Mouse (Mus musculus) neural tube, embryonic 13.5 days (tissue): ENCODE measurements around the gene Mst1. TPM values are rescaled to one million over a fixed set of nuclear protein-coding genes. Genes with fewer than 3 reads are reported as not detected.

Source experiments
- ATAC-seq: fragments of 200-750 bp; cut with Nextera tagmentation; 2 replicates; pipeline ENCODE4 v1.8.0; 2017; ENCODE audit warnings: low read depth, mild to moderate bottlenecking, moderate TSS enrichment, moderate library complexity
- H3K27ac ChIP-seq: fragments of 300-500 bp; sonication (generic); replicated peaks from 2 replicates; pipeline ENCODE4 v1.5.1; 2015; ENCODE audit warnings: moderate library complexity, mild to moderate bottlenecking, inconsistent platforms
- H3K27me3 ChIP-seq: fragments of 300-500 bp; sonication (generic); 2 replicates; pipeline ENCODE4 v1.6.1; 2015; ENCODE audit warnings: mild to moderate bottlenecking, inconsistent platforms
- H3K36me3 ChIP-seq: fragments of 300-500 bp; sonication (generic); 2 replicates; pipeline ENCODE4 v1.6.1; 2015; ENCODE audit warnings: mild to moderate bottlenecking, inconsistent platforms
- H3K4me1 ChIP-seq: fragments of 300-500 bp; sonication (generic); replicated peaks from 2 replicates; pipeline ENCODE4 v1.6.1; 2015; ENCODE audit warnings: inconsistent platforms
- H3K4me2 ChIP-seq: fragments of 300-500 bp; sonication (generic); 2 replicates; pipeline ENCODE4 v1.6.1; 2015; ENCODE audit warnings: inconsistent platforms, mild to moderate bottlenecking, moderate library complexity
- H3K4me3 ChIP-seq: fragments of 300-500 bp; sonication (generic); 2 replicates; pipeline ENCODE4 v1.5.1; 2015; ENCODE audit warnings: mild to moderate bottlenecking, inconsistent platforms
- H3K9ac ChIP-seq: fragments of 300-500 bp; sonication (generic); 2 replicates; pipeline ENCODE4 v1.6.1; 2015; ENCODE audit warnings: moderate library complexity, mild to moderate bottlenecking, inconsistent platforms
- H3K9me3 ChIP-seq: fragments of 300-500 bp; sonication (generic); 2 replicates; pipeline ENCODE4 v1.6.1; 2016; ENCODE audit warnings: inconsistent platforms
- WGBS: fragments of 180-500 bp; shearing (Covaris S2); methylation state at CpG from one replicate; pipeline ENCODE4 v1.1.7; 2015; 5-methylcytosine and 5-hydroxymethylcytosine counted together
- polyA plus RNA-seq: library from polyadenylated mRNA; unstranded; fragments of >200 nt; fragmentation: Nextera tagmentation; extraction: Ambion mirVana; gene quantifications from 2 replicates; pipeline ENCODE4 v1.2.1, GENCODE M21; 2015

Mst1 gene
- polyA plus RNA-seq, 1 experiment from 2014 or later: 0.18 TPM

DNA sequence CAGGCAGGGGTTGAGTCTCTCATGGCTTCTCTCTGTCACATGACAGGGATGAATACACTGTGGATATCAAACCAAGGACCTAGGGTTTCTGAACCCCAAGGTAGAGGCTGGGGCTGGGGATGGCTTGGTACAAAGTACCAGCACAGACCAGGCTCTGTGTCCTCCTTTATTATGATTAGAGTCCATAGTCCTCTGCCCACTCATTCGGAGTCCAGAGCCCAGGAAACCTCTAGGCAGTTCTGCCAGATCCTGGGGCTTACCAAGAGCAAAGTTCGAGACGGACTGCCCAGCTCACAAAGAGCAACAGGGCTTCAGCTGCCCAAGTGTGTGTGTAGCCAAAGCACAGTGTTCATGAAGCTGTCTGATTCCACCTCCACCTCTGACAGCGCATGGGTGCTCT is 5.0 kb downstream of the Mst1 start:
- Histone ChIP-seq H3K4me1 (peaks cover 9% of the 10 kb centered on the region; the same call in 1 of the 2 replicates), H3K27me3 (peaks cover 45% of the 10 kb centered on the region), H3K4me2 (no peak overlapping the region), H3K9me3 (no peaks in the 10 kb centered on the region), H3K4me3 (no peak overlapping the region), H3K36me3 (peaks cover 67% of the 10 kb centered on the region), H3K9ac (no peak overlapping the region), H3K27ac (no peak overlapping the region)
- 97% methylated on average over 4 of the region's 4 CpGs for WGBS
- no peak for ATAC-seq

GRCm38 (mm10) chr9:108090611-108091120 is 10.4 kb downstream of the Mst1 start:
- Histone ChIP-seq H3K4me2 (no peak overlapping the region), H3K27me3 (no peaks in the 10 kb centered on the region), H3K4me1 (peaks cover 25% of the 10 kb centered on the region), H3K9ac (no peak overlapping the region), H3K9me3 (no peaks in the 10 kb centered on the region), H3K36me3 (peaks cover 72% of the 10 kb centered on the region), H3K4me3 (no peak overlapping the region), H3K27ac (no peak overlapping the region)
- no peak for ATAC-seq
- WGBS: 95% methylated on average over 7 of the region's 7 CpGs

GRCm38 (mm10) chr9:108093586-108093985 is 13.3 kb downstream of the Mst1 start:
- WGBS: 74% methylated on average over 10 of the region's 10 CpGs
- no peaks in the 10 kb centered on the region for H3K9me3 ChIP-seq
- peaks cover 34% of the 10 kb centered on the region for H3K4me1 ChIP-seq
- H3K4me2 ChIP-seq: peak overlapping the region; percentile 91
- peak overlapping the region; percentile 77 for H3K4me3 ChIP-seq
- no peak for ATAC-seq
- peak overlapping the region; percentile 80; the same call in 1 of the 2 replicates for H3K27ac ChIP-seq
- peaks cover 52% of the 10 kb centered on the region for H3K36me3 ChIP-seq
- H3K9ac ChIP-seq: peak overlapping the region; percentile 87
- no peaks in the 10 kb centered on the region for H3K27me3 ChIP-seq

DNA sequence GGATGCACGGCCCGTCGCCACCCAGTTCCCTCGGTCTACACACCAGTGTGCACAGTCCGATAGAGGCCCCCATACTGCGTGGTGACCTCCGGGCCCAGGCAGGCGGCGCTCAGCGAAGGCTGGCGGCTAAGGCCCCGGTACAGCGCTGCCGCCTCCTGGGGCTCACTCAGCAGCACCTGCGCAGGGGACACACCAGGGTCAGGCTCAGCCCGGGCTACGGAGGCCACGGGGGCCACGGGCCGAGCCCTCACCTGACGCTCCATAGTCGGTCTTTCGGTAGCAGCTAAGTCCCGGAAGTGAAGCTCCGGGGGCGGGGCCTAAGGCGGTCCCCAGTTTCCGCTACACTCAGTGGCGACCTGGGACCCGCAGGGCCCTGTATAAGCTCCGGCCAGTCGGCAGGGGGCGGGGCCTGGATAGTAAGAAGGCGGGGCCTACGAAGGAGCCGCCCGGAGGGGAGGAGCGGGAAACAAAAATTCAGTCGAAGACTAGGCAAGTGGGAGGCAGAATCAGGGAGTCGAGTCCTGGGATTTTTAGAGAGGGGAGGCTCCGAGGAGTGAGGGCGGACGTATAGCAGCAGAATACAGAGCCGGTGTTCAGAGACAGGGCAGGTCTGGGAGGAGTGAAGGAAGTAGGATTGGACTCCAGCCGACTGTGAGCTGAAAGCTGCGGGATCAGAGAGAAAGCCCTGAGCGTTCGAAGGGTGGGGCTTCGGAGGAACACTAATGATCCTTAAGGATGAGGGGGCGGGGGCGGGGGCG is 14.1 kb downstream of the Mst1 start, which contains the start of gene Apeh:
Gene Apeh (minus strand): TSS at position 423 of the 758 bp plus-strand sequence.
- Histone ChIP-seq H3K36me3 (peaks cover 52% of the 10 kb centered on the region), H3K4me2 (peak within 1 kb of the TSS; percentile 91), H3K4me3 (peak within 1 kb of the TSS; percentile 77), H3K27ac (peak within 1 kb of the TSS; percentile 80), H3K9me3 (no peaks in the 10 kb centered on the region), H3K4me1 (peaks cover 34% of the 10 kb centered on the region), H3K9ac (peak within 1 kb of the TSS; percentile 87), H3K27me3 (no peaks in the 10 kb centered on the region)
- under 1% methylated on average over 52 of the region's 52 CpGs for WGBS
- peak; percentile 94 for ATAC-seq

GRCm38 (mm10) chr9:108094998-108095411 is 14.8 kb downstream of the Mst1 start:
- Histone ChIP-seq H3K36me3 (peaks cover 52% of the 10 kb centered on the region), H3K27ac (peak overlapping the region; percentile 80), H3K27me3 (no peaks in the 10 kb centered on the region), H3K9ac (peak overlapping the region; percentile 87), H3K4me3 (peak overlapping the region; percentile 77), H3K4me1 (peaks cover 34% of the 10 kb centered on the region), H3K4me2 (peak overlapping the region; percentile 91), H3K9me3 (no peaks in the 10 kb centered on the region)
- ATAC-seq: peak; percentile 55
- WGBS: under 1% methylated on average over 16 of the region's 16 CpGs

GRCm38 (mm10) chr9:108095518-108095917 is 15.3 kb downstream of the Mst1 start:
- 0 out of 2 replicates have a peak overlapping the region, but pooled peaks have one; percentile 87 for H3K9ac ChIP-seq
- peaks cover 34% of the 10 kb centered on the region for H3K4me1 ChIP-seq
- no peaks in the 10 kb centered on the region for H3K27me3 ChIP-seq
- H3K27ac ChIP-seq: no peak overlapping the region
- 8% methylated on average over 3 of the region's 3 CpGs for WGBS
- peak overlapping the region; percentile 77 for H3K4me3 ChIP-seq
- no peaks in the 10 kb centered on the region for H3K9me3 ChIP-seq
- H3K4me2 ChIP-seq: peak overlapping the region; percentile 91
- ATAC-seq: no peak
- peaks cover 47% of the 10 kb centered on the region for H3K36me3 ChIP-seq

- WGBS: 63% methylated on average over 10 of the region's 10 CpGs
- no peak for ATAC-seq
Measured at GRCm38 (mm10) chr9:108095949-108096712, 15.9 kb downstream of the Mst1 start.

DNA sequence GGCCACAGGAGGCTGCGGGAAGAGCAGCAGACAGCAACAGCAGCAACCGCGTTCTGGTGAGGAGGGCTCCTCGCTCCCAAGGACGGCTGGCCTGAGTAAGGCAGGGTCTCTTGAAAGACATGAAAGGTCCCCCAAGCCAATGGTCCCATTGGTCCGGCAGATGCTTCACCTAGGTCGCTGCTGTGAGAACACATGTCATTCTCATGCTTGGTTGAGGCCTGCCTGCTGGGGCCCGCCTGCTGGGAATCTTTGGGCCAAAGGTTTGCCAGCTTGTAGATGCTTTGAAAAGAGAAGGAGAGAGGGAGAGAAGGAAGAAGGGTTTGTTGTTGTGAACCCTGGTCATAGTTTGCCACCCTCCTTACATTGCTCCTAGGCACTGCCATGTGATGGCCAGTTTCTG is 19.4 kb downstream of the Mst1 start:
- Histone ChIP-seq H3K4me2 (no peak overlapping the region), H3K36me3 (peaks cover 62% of the 10 kb centered on the region), H3K27ac (no peak overlapping the region), H3K27me3 (no peaks in the 10 kb centered on the region), H3K4me3 (no peak overlapping the region), H3K9ac (no peak overlapping the region), H3K9me3 (no peaks in the 10 kb centered on the region), H3K4me1 (peaks cover 21% of the 10 kb centered on the region)
- no peak for ATAC-seq
- WGBS: 84% methylated on average over 8 of the region's 8 CpGs

More at GRCm38 (mm10) chr9:108095949-108096712, 15.9 kb downstream of the Mst1 start:
- Histone ChIP-seq H3K27ac (no peak overlapping the region), H3K36me3 (peaks cover 47% of the 10 kb centered on the region), H3K4me3 (no peak overlapping the region), H3K27me3 (no peaks in the 10 kb centered on the region), H3K4me1 (peaks cover 34% of the 10 kb centered on the region), H3K4me2 (no peak overlapping the region), H3K9me3 (no peaks in the 10 kb centered on the region), H3K9ac (peak overlapping the region; percentile 26; the same call in 1 of the 2 replicates)

- peak overlapping the region; percentile 43 for H3K9ac ChIP-seq
- H3K4me2 ChIP-seq: no peak overlapping the region
- ATAC-seq: peak; percentile 29; the same call in 1 of the 2 replicates
- no peaks in the 10 kb centered on the region for H3K27me3 ChIP-seq
- peak overlapping the region; percentile 54; the same call in 1 of the 2 replicates for H3K27ac ChIP-seq
- peaks cover 17% of the 10 kb centered on the region for H3K4me1 ChIP-seq
- 36% methylated on average over 31 of the region's 31 CpGs for WGBS
- no peaks in the 10 kb centered on the region for H3K9me3 ChIP-seq
- H3K36me3 ChIP-seq: peaks cover 86% of the 10 kb centered on the region
- no peak overlapping the region for H3K4me3 ChIP-seq
Measured at GRCm38 (mm10) chr9:108104766-108105548, 24.7 kb downstream of the Mst1 start.

DNA sequence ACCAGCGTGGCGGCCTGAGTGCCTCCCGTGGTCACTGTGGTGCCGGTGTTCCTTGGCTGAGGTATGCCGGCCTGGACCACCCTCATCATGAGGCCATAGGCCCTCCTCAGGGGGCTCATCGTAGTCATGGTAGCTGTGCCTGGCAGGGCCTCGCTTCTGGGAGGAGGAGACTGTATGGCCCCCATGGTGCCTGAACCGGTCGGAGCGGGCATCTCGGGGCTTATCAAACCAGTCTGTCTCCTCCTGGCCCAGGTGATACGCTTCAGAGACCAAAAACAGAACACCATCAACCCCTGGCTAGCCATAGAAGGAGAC is 25.3 kb downstream of the Mst1 start:
- Histone ChIP-seq H3K36me3 (peaks cover 90% of the 10 kb centered on the region), H3K4me1 (peaks cover 17% of the 10 kb centered on the region), H3K4me3 (no peak overlapping the region), H3K27me3 (no peaks in the 10 kb centered on the region), H3K27ac (peak overlapping the region; percentile 54; the same call in 1 of the 2 replicates), H3K9me3 (no peaks in the 10 kb centered on the region), H3K4me2 (no peak overlapping the region), H3K9ac (peak overlapping the region; percentile 43; the same call in 1 of the 2 replicates)
- peak; percentile 9; the same call in 1 of the 2 replicates for ATAC-seq
- WGBS: 76% methylated on average over 12 of the region's 12 CpGs

- 90% methylated on average over 21 of the region's 23 CpGs for WGBS
- ATAC-seq: no peak
- peaks cover 90% of the 10 kb centered on the region for H3K36me3 ChIP-seq
Measured at GRCm38 (mm10) chr9:108106090-108106489, 25.9 kb downstream of the Mst1 start.

More at GRCm38 (mm10) chr9:108106090-108106489, 25.9 kb downstream of the Mst1 start:
- Histone ChIP-seq H3K9ac (0 out of 2 replicates have a peak overlapping the region, but pooled peaks have one; percentile 43), H3K4me3 (no peak overlapping the region), H3K4me2 (no peak overlapping the region), H3K9me3 (no peaks in the 10 kb centered on the region), H3K27ac (no peak overlapping the region), H3K4me1 (peaks cover 22% of the 10 kb centered on the region), H3K27me3 (no peaks in the 10 kb centered on the region)
